Mouse (Mus musculus) C2C12 (cell line): ENCODE measurements at regions not wholly inside any gene's neighbourhood (a gene's known extent, or its start where the extent isn't known, plus 50 kb on each side); places are given as distances from the start of the nearest gene placed in this dataset.

ENCODE experiments used
- H3K27me3 ChIP-seq: one replicate; pipeline ENCODE4 v1.6.1; 2011; ENCODE audit not compliant: control insufficient read depth, insufficient read depth, insufficient read length
- H3K36me3 ChIP-seq: one replicate; pipeline ENCODE4 v1.6.1; 2011; ENCODE audit not compliant: control insufficient read depth, insufficient read depth
- H3K4me3 ChIP-seq: one replicate; pipeline ENCODE4 v1.5.1; 2011; ENCODE audit warnings: mild to moderate bottlenecking, control low read depth; ENCODE audit not compliant: poor library complexity, insufficient read depth, severe bottlenecking
- H3K79me2 ChIP-seq: one replicate; pipeline ENCODE4 v1.6.1; 2011; ENCODE audit not compliant: control insufficient read depth, insufficient read depth
- H3K79me3 ChIP-seq: one replicate; pipeline ENCODE4 v1.6.1; 2011; ENCODE audit warnings: low read depth, control low read depth
- H3ac ChIP-seq: one replicate; pipeline ENCODE3; 2011; ENCODE audit warnings: low read depth; ENCODE audit not compliant: control insufficient read depth, insufficient read length
- CEBPB ChIP-seq: IDR thresholded peaks from one replicate; pipeline ENCODE4 v1.6.1; 2011; ENCODE audit warnings: low read depth, mild to moderate bottlenecking, control low read depth, moderate library complexity
- CTCF ChIP-seq: IDR thresholded peaks from one replicate; pipeline ENCODE4 v1.5.1; 2011; ENCODE audit not compliant: control insufficient read depth, insufficient read depth, insufficient read length
- FOSL1 ChIP-seq: IDR thresholded peaks from one replicate; pipeline ENCODE4 v1.8.0; 2011; ENCODE audit warnings: mild to moderate bottlenecking, low read length; ENCODE audit not compliant: poor library complexity, insufficient read depth, severe bottlenecking
- MAX ChIP-seq: IDR thresholded peaks from one replicate; pipeline ENCODE4 v1.6.1; 2011; ENCODE audit warnings: mild to moderate bottlenecking, control low read depth
- MYOD1 ChIP-seq: IDR thresholded peaks from one replicate; pipeline ENCODE4 v1.6.1; 2011; ENCODE audit warnings: low read depth; ENCODE audit not compliant: control insufficient read depth, insufficient read length
- MYOG ChIP-seq: IDR thresholded peaks from one replicate; pipeline ENCODE4 v1.6.1; 2011; ENCODE audit not compliant: control insufficient read depth, insufficient read length; ENCODE audit errors: extremely low read depth
- USF1 ChIP-seq: IDR thresholded peaks from one replicate; pipeline ENCODE4 v1.6.1; 2011; ENCODE audit warnings: low read depth, mild to moderate bottlenecking, control low read depth, moderate library complexity

DNA sequence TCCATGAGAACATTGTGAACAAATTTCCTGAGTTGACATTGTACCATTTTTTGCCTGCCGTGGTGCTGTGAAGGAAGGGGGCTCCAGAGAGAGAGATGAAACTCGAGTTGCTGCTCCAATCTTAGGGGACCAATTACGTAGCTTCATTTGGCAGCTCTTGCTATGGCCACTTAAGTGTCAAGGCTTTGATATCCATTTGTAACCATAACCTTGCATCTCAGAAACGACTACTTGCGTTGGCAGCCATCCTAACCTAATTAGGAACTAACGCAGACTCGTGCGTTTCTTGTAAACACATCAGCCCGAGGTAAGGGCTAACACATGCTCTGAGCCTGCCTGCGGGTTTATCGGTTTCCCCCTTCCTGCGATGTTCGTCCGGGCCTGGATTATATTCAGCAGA lies 108.0 kb upstream of the Tspan8 start:
- H3K4me3 ChIP-seq = no peak overlapping the region
- H3K79me3 ChIP-seq = no peaks in the 10 kb centered on the region
- no peaks in the 10 kb centered on the region for H3K27me3 ChIP-seq
- TF ChIP-seq MYOD1 (no peak), FOSL1 (no peak), CTCF (no peak), USF1 (no peak), CEBPB (no peak), MYOG (no peak), MAX (no peak)
- H3K36me3 ChIP-seq = no peaks in the 10 kb centered on the region
- no peaks in the 10 kb centered on the region for H3K79me2 ChIP-seq
- no peak overlapping the region for H3ac ChIP-seq

GRCm38 (mm10) chr10:115713896-115714295 lies 102.7 kb upstream of the Tspan8 start:
- no peak overlapping the region for H3K4me3 ChIP-seq
- H3K36me3 ChIP-seq = no peaks in the 10 kb centered on the region
- no peak for TF ChIP-seq MYOD1
- no peak for TF ChIP-seq CEBPB
- TF ChIP-seq MAX = no peak
- TF ChIP-seq CTCF = no peak
- no peak for TF ChIP-seq MYOG
- H3K79me2 ChIP-seq = no peaks in the 10 kb centered on the region
- no peaks in the 10 kb centered on the region for H3K79me3 ChIP-seq
- H3ac ChIP-seq = no peak overlapping the region
- H3K27me3 ChIP-seq = no peaks in the 10 kb centered on the region

GRCm38 (mm10) chr10:115716178-115716577 lies 100.5 kb upstream of the Tspan8 start:
- Histone ChIP-seq H3K79me2 (no peaks in the 10 kb centered on the region), H3K79me3 (no peaks in the 10 kb centered on the region), H3K36me3 (no peaks in the 10 kb centered on the region), H3ac (no peak overlapping the region), H3K4me3 (no peak overlapping the region), H3K27me3 (no peaks in the 10 kb centered on the region)
- TF ChIP-seq MYOG (no peak), USF1 (no peak), MYOD1 (no peak), MAX (no peak), FOSL1 (no peak), CTCF (no peak), CEBPB (no peak)

DNA sequence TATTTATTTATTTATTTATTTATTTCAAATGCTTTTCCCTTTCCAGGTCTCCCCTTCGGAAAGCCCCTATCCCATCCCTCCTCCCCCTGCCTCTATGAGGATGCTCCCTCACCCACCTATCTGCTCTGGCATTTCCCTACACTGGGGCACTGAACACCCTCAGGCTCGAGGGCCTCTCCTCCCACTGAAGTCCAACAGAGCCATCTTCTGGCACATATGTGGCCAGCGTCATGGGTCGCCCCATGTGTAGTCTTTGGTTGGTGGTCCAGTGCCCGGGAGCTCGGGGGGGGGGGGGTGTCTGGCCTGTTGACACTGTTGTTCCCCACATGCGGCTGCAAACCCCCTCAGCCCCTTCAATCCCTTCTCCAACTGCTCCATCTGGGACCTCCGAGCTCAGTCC lies 99.6 kb upstream of the Tspan8 start:
- Histone ChIP-seq H3K36me3 (no peaks in the 10 kb centered on the region), H3K79me3 (no peaks in the 10 kb centered on the region), H3K79me2 (no peaks in the 10 kb centered on the region), H3K4me3 (no peak overlapping the region), H3ac (no peak overlapping the region), H3K27me3 (no peaks in the 10 kb centered on the region)
- TF ChIP-seq FOSL1 (no peak), CTCF (no peak), USF1 (no peak), MYOG (no peak), MAX (no peak), MYOD1 (no peak), CEBPB (no peak)

DNA sequence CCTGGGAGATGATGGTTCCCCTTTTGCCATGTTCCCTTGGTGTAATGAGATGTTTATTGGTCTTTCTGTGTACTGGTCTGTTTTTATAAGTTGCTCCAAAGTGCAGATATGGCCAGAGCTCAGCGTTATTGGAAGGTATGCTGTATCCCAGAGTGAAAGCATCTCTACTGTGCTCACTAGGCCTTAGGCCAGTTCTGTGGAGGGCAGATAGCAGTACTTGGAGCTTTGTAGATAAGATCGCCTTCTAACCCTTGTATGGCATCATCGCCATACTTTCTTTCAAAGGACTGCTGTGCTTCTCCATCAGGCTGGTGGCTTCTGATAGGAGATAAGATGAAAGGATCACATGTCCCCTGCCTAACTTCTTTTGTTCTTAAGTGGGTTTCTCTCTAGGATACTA lies 94.0 kb upstream of the Tspan8 start:
- no peaks in the 10 kb centered on the region for H3K27me3 ChIP-seq
- TF ChIP-seq FOSL1 (no peak), MAX (no peak), CTCF (no peak), MYOD1 (no peak), MYOG (no peak), CEBPB (no peak), USF1 (no peak)
- H3ac ChIP-seq = no peak overlapping the region
- no peaks in the 10 kb centered on the region for H3K79me3 ChIP-seq
- H3K36me3 ChIP-seq = no peaks in the 10 kb centered on the region
- H3K79me2 ChIP-seq = no peaks in the 10 kb centered on the region
- no peak overlapping the region for H3K4me3 ChIP-seq
